21 mouse cellular contexts compared by ENCODE assay signal in the genomic region with DNA sequence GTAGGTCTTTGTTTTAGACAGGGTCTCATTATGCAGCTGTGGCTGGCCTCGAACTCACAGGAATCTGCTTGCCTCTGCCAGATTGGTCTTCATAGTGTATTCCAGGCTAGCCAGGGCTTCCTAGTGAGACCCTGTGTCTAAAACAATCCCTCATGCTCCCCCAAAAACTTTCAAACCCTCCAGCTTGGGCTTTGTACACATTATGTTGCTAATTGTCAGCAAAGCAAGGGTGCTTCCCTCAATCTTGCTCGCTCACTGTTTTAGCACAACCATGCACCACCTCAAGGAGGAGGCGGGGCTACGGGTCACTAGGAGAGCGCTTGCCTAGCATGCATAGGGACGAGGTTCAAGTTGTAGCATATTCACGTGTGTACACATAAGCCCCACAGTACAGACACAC. TPM values are rescaled to one million over a fixed set of nuclear protein-coding genes. Genes with fewer than 3 reads are reported as not detected.
"Had no signal": no experiment of that assay in that cellular context is flagged by ENCODE, and none has a peak within 500 bp of the region (broad histone marks: within the 10 kb centered on the region; RNA-seq: fewer than 3 reads in every experiment).

No protein-coding gene starts in this region.

- H3K4me1 ChIP-seq: limb, embryonic 12.5 days; limb, embryonic 15.5 days; neural tube, embryonic 12.5 days; neural tube, embryonic 15.5 days; stomach, embryonic 15.5 days had no signal

- ATAC-seq: liver, postnatal 0 days; lung, postnatal 0 days had no signal

- H3K4me2 ChIP-seq: limb, embryonic 12.5 days; limb, embryonic 15.5 days; liver, embryonic 11.5 days; lung, embryonic 14.5 days; neural tube, embryonic 12.5 days; neural tube, embryonic 15.5 days; stomach, embryonic 15.5 days had no signal

- H3K27ac ChIP-seq: limb, embryonic 12.5 days; limb, embryonic 15.5 days; liver, embryonic 14.5 days; macrophage; neural tube, embryonic 12.5 days; neural tube, embryonic 15.5 days; stomach, embryonic 15.5 days had no signal

- H3K4me3 ChIP-seq: limb, embryonic 12.5 days; limb, embryonic 15.5 days; neural tube, embryonic 12.5 days; neural tube, embryonic 15.5 days; stomach, embryonic 15.5 days had no signal

- H3K9ac ChIP-seq: limb, embryonic 12.5 days; limb, embryonic 15.5 days; liver, embryonic 14.5 days; liver, postnatal 0 days; lung, embryonic 14.5 days; neural tube, embryonic 12.5 days; neural tube, embryonic 15.5 days; stomach, embryonic 15.5 days had no signal

- DNase-seq: kidney, adult 9 months; kidney, postnatal 14 days; kidney, postnatal 4 days; left cerebral cortex, postnatal 4 days; liver, postnatal 0 days; lung, embryonic 14.5 days; midbrain, embryonic 14.5 days; right cerebral cortex, adult 18-20 months; right cerebral cortex, postnatal 14 days; spleen, adult 18-20 months; thymus, postnatal 25 days had no signal

- H3K9me3 ChIP-seq: limb, embryonic 12.5 days; limb, embryonic 15.5 days; neural tube, embryonic 12.5 days; neural tube, embryonic 15.5 days; stomach, embryonic 15.5 days had no signal

- H3K27me3 ChIP-seq: limb, embryonic 12.5 days; limb, embryonic 15.5 days; neural tube, embryonic 12.5 days; neural tube, embryonic 15.5 days; stomach, embryonic 15.5 days had no signal

RNA-seq across cellular contexts. Expression of a gene that starts 54.9 kb away (rescaled TPM):
- polyA plus RNA-seq: kidney, embryonic 16.5 days; liver, postnatal 0 days; macrophage had no signal
